Comparison of ENCODE assay signal across 16 mouse cellular contexts in the genomic region with DNA sequence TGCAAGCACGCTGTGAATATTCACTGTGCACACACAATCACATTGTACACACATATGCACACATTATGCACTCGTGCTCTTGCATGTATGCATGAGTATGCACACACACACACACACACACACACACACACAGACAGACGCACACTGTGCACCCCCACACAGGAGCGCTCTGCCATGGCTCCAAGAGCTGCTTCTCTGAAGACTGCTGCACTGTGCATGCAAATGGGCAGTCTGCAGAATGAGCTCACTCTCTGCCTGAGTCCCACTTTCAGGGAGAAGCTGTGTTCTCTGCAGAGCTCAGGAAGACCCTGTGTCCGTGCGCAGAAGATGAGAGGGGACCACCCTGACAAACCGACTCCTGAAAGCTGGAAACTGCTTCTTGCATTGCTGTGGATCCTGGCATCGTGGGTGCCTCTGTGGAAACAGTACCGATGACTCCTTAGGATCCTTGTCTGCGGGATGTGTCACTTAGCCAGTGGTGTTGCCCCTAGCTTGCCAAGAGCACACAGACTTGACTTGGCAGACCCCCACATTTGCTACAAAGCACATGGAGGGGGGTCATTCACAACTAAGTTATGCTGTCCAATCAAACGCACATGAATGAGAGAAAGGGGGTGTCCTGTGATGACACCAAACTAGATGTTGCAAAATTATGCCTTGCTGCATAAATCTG. TPM values are rescaled to one million over a fixed set of nuclear protein-coding genes. Genes with fewer than 3 reads are reported as not detected.
A peak's percentile ranks its signal among the peaks of the same experiment; 100 is the strongest.
DNase-seq lines count a peak whose midpoint lies in the region; ATAC-seq lines count a peak whose summit lies in the region.
"Had no signal": no experiment of that assay in that cellular context is flagged by ENCODE, and none has a peak within 500 bp of the region (broad histone marks: within the 10 kb centered on the region; RNA-seq: fewer than 3 reads in every experiment).

No protein-coding gene starts in this region.

- no peaks in the 10 kb centered on the region for H3K36me3 ChIP-seq in forebrain, embryonic 16.5 days (ENCODE audit: control insufficient read depth, insufficient read depth)
- H3K36me3 ChIP-seq in forebrain, embryonic 11.5 days (ENCODE audit: control insufficient read depth, insufficient read depth, low read length), result no peaks in the 10 kb centered on the region
- H3K36me3 ChIP-seq in midbrain, embryonic 14.5 days (ENCODE audit: control insufficient read depth, insufficient read depth, low read length), result no peaks in the 10 kb centered on the region
- no peaks in the 10 kb centered on the region for H3K36me3 ChIP-seq in midbrain, embryonic 11.5 days (ENCODE audit: control insufficient read depth, insufficient read depth, low read length)
- no peaks in the 10 kb centered on the region for H3K36me3 ChIP-seq in midbrain, embryonic 16.5 days (ENCODE audit: control insufficient read depth, insufficient read depth, low read length)
- H3K36me3 ChIP-seq: limb, embryonic 12.5 days; liver, embryonic 15.5 days had no signal

- no peak overlapping the region for H3K9ac ChIP-seq in forebrain, embryonic 16.5 days (replicated peaks; ENCODE audit: low read depth, low read length)
- H3K9ac ChIP-seq in forebrain, embryonic 11.5 days (ENCODE audit: low read length), result no peak overlapping the region
- no peak overlapping the region for H3K9ac ChIP-seq in midbrain, embryonic 14.5 days (replicated peaks; ENCODE audit: low read length)
- H3K9ac ChIP-seq in midbrain, embryonic 11.5 days (ENCODE audit: low read length), result no peak overlapping the region
- no peak overlapping the region for H3K9ac ChIP-seq in midbrain, embryonic 16.5 days (ENCODE audit: low read depth, low read length)
- H3K9ac ChIP-seq: limb, embryonic 12.5 days; liver, embryonic 15.5 days had no signal

- peak; percentile 50; the same call in 1 of the 2 replicates for ATAC-seq in forebrain, embryonic 16.5 days
- ATAC-seq in forebrain, embryonic 11.5 days (replicated peaks; ENCODE audit: low FRiP score), result no peak
- no peak for ATAC-seq in midbrain, embryonic 14.5 days (ENCODE audit: low FRiP score, low TSS enrichment)
- no peak for ATAC-seq in midbrain, embryonic 11.5 days (ENCODE audit: low FRiP score)
- ATAC-seq in midbrain, embryonic 16.5 days, result peak; percentile 64; the same call in 1 of the 2 replicates
- ATAC-seq: lung, postnatal 0 days had no signal

- H3K27me3 ChIP-seq in forebrain, embryonic 16.5 days (replicated peaks; ENCODE audit: control insufficient read depth, insufficient read depth, low read length), result no peaks in the 10 kb centered on the region
- no peaks in the 10 kb centered on the region for H3K27me3 ChIP-seq in forebrain, embryonic 11.5 days (ENCODE audit: control insufficient read depth, insufficient read depth, low read length)
- no peaks in the 10 kb centered on the region for H3K27me3 ChIP-seq in midbrain, embryonic 14.5 days (ENCODE audit: control insufficient read depth, insufficient read depth, low read length)
- H3K27me3 ChIP-seq in midbrain, embryonic 11.5 days (ENCODE audit: control insufficient read depth, insufficient read depth, low read length), result no peaks in the 10 kb centered on the region
- no peaks in the 10 kb centered on the region for H3K27me3 ChIP-seq in midbrain, embryonic 16.5 days (ENCODE audit: control insufficient read depth, insufficient read depth, low read depth, low read length)
- H3K27me3 ChIP-seq: limb, embryonic 12.5 days had no signal

- no peak overlapping the region for H3K27ac ChIP-seq in forebrain, embryonic 16.5 days (ENCODE audit: low read length)
- no peak overlapping the region for H3K27ac ChIP-seq in forebrain, embryonic 11.5 days (ENCODE audit: low read depth, low read length)
- H3K27ac ChIP-seq in midbrain, embryonic 14.5 days (replicated peaks; ENCODE audit: low read depth, low read length), result no peak overlapping the region
- no peak overlapping the region for H3K27ac ChIP-seq in midbrain, embryonic 11.5 days (ENCODE audit: low read depth, low read length)
- no peak overlapping the region for H3K27ac ChIP-seq in midbrain, embryonic 16.5 days (ENCODE audit: low read length)
- H3K27ac ChIP-seq: limb, embryonic 12.5 days; liver, embryonic 15.5 days had no signal

- DNase-seq in forebrain, embryonic 11.5 days (ENCODE audit: low spot score), result no peak
- peak; percentile 13 for DNase-seq in layer of hippocampus, adult 9-11 months
- no peak for DNase-seq in layer of hippocampus, adult 9-10 months (ENCODE audit: low spot score)
- peak; percentile 19 for DNase-seq in midbrain, embryonic 14.5 days
- no peak for DNase-seq in midbrain, embryonic 11.5 days (ENCODE audit: low spot score, missing footprints)
- no peak for DNase-seq in retina, postnatal 1 day
- DNase-seq: cerebellum, postnatal 36 days; gastrocnemius, postnatal 25 days; kidney, adult 18-20 months; kidney, postnatal 10 days; thymus, postnatal 25 days had no signal

- H3K4me2 ChIP-seq in forebrain, embryonic 16.5 days (ENCODE audit: low read length), result no peak overlapping the region
- no peak overlapping the region for H3K4me2 ChIP-seq in forebrain, embryonic 11.5 days (ENCODE audit: low read depth, low read length, severe bottlenecking)
- H3K4me2 ChIP-seq in midbrain, embryonic 14.5 days (ENCODE audit: low read length), result no peak overlapping the region
- no peak overlapping the region for H3K4me2 ChIP-seq in midbrain, embryonic 11.5 days
- no peak overlapping the region for H3K4me2 ChIP-seq in midbrain, embryonic 16.5 days (ENCODE audit: low read length)
- H3K4me2 ChIP-seq: limb, embryonic 12.5 days; liver, embryonic 15.5 days had no signal

- no peak overlapping the region for H3K4me3 ChIP-seq in forebrain, embryonic 16.5 days (replicated peaks; ENCODE audit: low read length)
- no peak overlapping the region for H3K4me3 ChIP-seq in forebrain, embryonic 11.5 days (ENCODE audit: low read depth, low read length)
- no peak overlapping the region for H3K4me3 ChIP-seq in midbrain, embryonic 14.5 days (replicated peaks; ENCODE audit: low read depth, low read length)
- no peak overlapping the region for H3K4me3 ChIP-seq in midbrain, embryonic 11.5 days (ENCODE audit: low read depth, low read length)
- no peak overlapping the region for H3K4me3 ChIP-seq in midbrain, embryonic 16.5 days (ENCODE audit: low read depth, low read length)
- H3K4me3 ChIP-seq: limb, embryonic 12.5 days; liver, embryonic 15.5 days had no signal

- no peaks in the 10 kb centered on the region for H3K4me1 ChIP-seq in forebrain, embryonic 16.5 days (replicated peaks; ENCODE audit: control insufficient read depth, insufficient read depth, low read length)
- no peaks in the 10 kb centered on the region for H3K4me1 ChIP-seq in forebrain, embryonic 11.5 days (replicated peaks; ENCODE audit: control insufficient read depth, insufficient read depth, low read length)
- H3K4me1 ChIP-seq in midbrain, embryonic 14.5 days (ENCODE audit: control insufficient read depth, insufficient read depth, low read length), result no peaks in the 10 kb centered on the region
- no peaks in the 10 kb centered on the region for H3K4me1 ChIP-seq in midbrain, embryonic 11.5 days (ENCODE audit: control insufficient read depth, insufficient read depth, low read length)
- no peaks in the 10 kb centered on the region for H3K4me1 ChIP-seq in midbrain, embryonic 16.5 days (ENCODE audit: control insufficient read depth, insufficient read depth, low read length)
- H3K4me1 ChIP-seq: limb, embryonic 12.5 days; liver, embryonic 15.5 days had no signal

- WGBS in forebrain, embryonic 16.5 days, result 83% methylated on average over 11 of the region's 11 CpGs
- WGBS in forebrain, embryonic 11.5 days, result 88% methylated on average over 11 of the region's 11 CpGs
- WGBS in midbrain, embryonic 14.5 days, result 88% methylated on average over 11 of the region's 11 CpGs
- WGBS in midbrain, embryonic 11.5 days, result 92% methylated on average over 11 of the region's 11 CpGs
- 87% methylated on average over 11 of the region's 11 CpGs for WGBS in midbrain, embryonic 16.5 days

- H3K9me3 ChIP-seq in forebrain, embryonic 16.5 days (ENCODE audit: control insufficient read depth, low read length), result no peaks in the 10 kb centered on the region
- H3K9me3 ChIP-seq in forebrain, embryonic 11.5 days (ENCODE audit: control insufficient read depth, low read length), result no peaks in the 10 kb centered on the region
- H3K9me3 ChIP-seq in midbrain, embryonic 14.5 days (ENCODE audit: control insufficient read depth, low read length), result no peaks in the 10 kb centered on the region
- no peaks in the 10 kb centered on the region for H3K9me3 ChIP-seq in midbrain, embryonic 11.5 days (ENCODE audit: control insufficient read depth, low read length)
- no peaks in the 10 kb centered on the region; the same call in 1 of the 2 replicates for H3K9me3 ChIP-seq in midbrain, embryonic 16.5 days (replicated peaks; ENCODE audit: control insufficient read depth, low read length, poor library complexity, severe bottlenecking)
- H3K9me3 ChIP-seq: limb, embryonic 12.5 days; liver, embryonic 15.5 days had no signal

RNA-seq across cellular contexts. Expression of a gene that starts 55.9 kb away (rescaled TPM):
- 4.7 and 6.1 TPM in 2 replicates for polyA plus RNA-seq in forebrain, embryonic 16.5 days (2015; fragmentation: Nextera tagmentation; extraction: Ambion mirVana)
- 3.0 and 5.3 TPM in 2 replicates for polyA plus RNA-seq in forebrain, embryonic 11.5 days (2014; fragmentation: Nextera tagmentation; extraction: Ambion mirVana)
- 3.7 and 6.0 TPM in 2 replicates for polyA plus RNA-seq in midbrain, embryonic 14.5 days (2014; fragmentation: Nextera tagmentation; extraction: Ambion mirVana)
- 3.9 and 4.5 TPM in 2 replicates for polyA plus RNA-seq in midbrain, embryonic 11.5 days (2014; fragmentation: Nextera tagmentation; extraction: Ambion mirVana)
- polyA plus RNA-seq in midbrain, embryonic 16.5 days (2015; fragmentation: Nextera tagmentation; extraction: Ambion mirVana), result 6.9 and 9.0 TPM in 2 replicates

Comparison
In these comparisons a context has a peak if more than half of its experiments do, and no peak if none do; other contexts are left out.
1. ATAC-seq: peak in forebrain, embryonic 16.5 days (single experiment) and midbrain, embryonic 16.5 days (single experiment); none in forebrain, embryonic 11.5 days (single experiment), midbrain, embryonic 14.5 days (single experiment) and midbrain, embryonic 11.5 days (single experiment).
2. DNase-seq: peak in layer of hippocampus, adult 9-11 months (single experiment) and midbrain, embryonic 14.5 days (single experiment); none in forebrain, embryonic 11.5 days (single experiment), layer of hippocampus, adult 9-10 months (single experiment), midbrain, embryonic 11.5 days (single experiment) and retina, postnatal 1 day (single experiment).